ENCODE assay signal across 8 mouse cellular contexts in the genomic region with DNA sequence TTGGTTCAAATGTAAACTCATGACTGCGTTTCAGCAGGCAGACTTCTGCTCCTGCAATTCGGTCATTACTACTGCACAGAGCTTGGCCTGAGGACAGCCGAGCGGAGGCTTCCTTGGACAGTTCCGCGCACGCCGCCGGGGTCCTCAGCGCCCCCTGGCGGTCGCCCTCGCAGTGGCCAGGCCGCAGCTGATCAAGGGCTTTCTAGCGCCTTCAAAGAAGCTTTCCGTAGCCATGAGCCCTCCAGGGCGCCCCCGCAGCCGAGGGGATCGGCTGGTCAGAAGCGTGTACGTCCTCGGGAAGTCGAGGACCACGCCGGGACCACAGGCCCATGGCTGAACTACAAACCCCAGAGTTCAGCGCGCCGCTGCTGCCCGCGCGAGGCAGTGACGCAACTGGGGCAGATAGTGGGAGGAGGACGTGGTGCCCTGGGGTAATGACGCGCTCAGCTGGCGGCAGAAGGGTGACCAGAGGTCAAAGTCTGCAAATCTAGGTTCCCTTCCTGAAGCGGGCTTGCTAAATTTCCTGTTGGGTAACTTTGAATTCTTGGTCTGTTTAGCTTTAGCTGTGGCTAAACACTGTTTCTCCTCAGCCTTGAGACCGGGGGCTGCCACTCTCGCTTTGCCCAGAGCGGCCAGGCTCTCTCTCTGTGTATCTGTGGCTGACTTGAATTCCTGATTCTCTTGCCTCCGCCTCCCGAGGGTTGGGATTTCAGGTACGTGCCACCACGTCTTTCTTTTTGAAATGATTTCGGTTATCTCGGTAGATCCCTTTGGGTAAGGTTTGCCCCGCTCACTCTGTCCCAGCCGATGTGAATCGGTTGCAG. TPM values are rescaled to one million over a fixed set of nuclear protein-coding genes. Genes with fewer than 3 reads are reported as not detected.
DNase-seq lines count a peak whose midpoint lies in the region; ATAC-seq and TF ChIP-seq lines count a peak whose summit lies in the region.

No protein-coding gene starts in this region.

- H3K27ac ChIP-seq in lung, embryonic 15.5 days: peak overlapping the region; percentile 91
- peak overlapping the region; percentile 92 for H3K27ac ChIP-seq in olfactory bulb, adult 2 months (ENCODE audit: insufficient read depth, low read depth, low read length)

- peak overlapping the region; percentile 64 for H3K9ac ChIP-seq in lung, embryonic 15.5 days

- peaks cover 24% of the 10 kb centered on the region for H3K4me1 ChIP-seq in lung, embryonic 15.5 days
- H3K4me1 ChIP-seq in olfactory bulb, adult 2 months (ENCODE audit: control insufficient read depth, insufficient read depth, low read length): peaks cover 19% of the 10 kb centered on the region

- WGBS in lung, embryonic 15.5 days: under 1% methylated on average over 50 of the region's 50 CpGs
- WGBS in olfactory bulb, adult 2 months: under 1% methylated on average over 50 of the region's 50 CpGs

- H3K4me2 ChIP-seq in lung, embryonic 15.5 days: peak overlapping the region; percentile 65

- DNase-seq in MN1 (ENCODE audit: low spot score): peak; percentile 94
- peak; percentile 96 for DNase-seq in cerebellum, adult 8-10 months
- peak; percentile 94 for DNase-seq in forelimb bud, embryonic 11.5 days (ENCODE audit: low read depth, low spot score)
- DNase-seq in layer of hippocampus, adult 9-10 months (ENCODE audit: low spot score): peak; percentile 93
- peak; percentile 83 to 87 for DNase-seq in thymus, adult 18-20 months

- H3K9me3 ChIP-seq in lung, embryonic 15.5 days: no peaks in the 10 kb centered on the region

- TF ChIP-seq CTCF in olfactory bulb, adult 2 months (IDR thresholded peaks at IDR 0.05; ENCODE audit: insufficient read depth, low read depth, low read length): peak; percentile 100

- TF ChIP-seq POLR2A in olfactory bulb, adult 2 months (IDR thresholded peaks at IDR 0.05; ENCODE audit: insufficient read depth, low read depth, low read length): peak; percentile 81

- H3K4me3 ChIP-seq in lung, embryonic 15.5 days: peak overlapping the region; percentile 63
- peak overlapping the region; percentile 69 for H3K4me3 ChIP-seq in olfactory bulb, adult 2 months (ENCODE audit: insufficient read depth, low read depth, low read length)

- no peaks in the 10 kb centered on the region for H3K27me3 ChIP-seq in lung, embryonic 15.5 days

- ATAC-seq in hematopoietic stem cell, adult 5-6 weeks (replicated peaks in 1 of 2; ENCODE audit: insufficient read depth in 1 of 2, low FRiP score in 2 of 2, low TSS enrichment in 1 of 2, low read depth in 1 of 2, poor library complexity in 2 of 2, severe bottlenecking in 2 of 2): peak; percentile 96 to 97
- ATAC-seq in lung, embryonic 15.5 days (ENCODE audit: borderline replicate concordance, extremely low read depth, low FRiP score, low TSS enrichment): peak; percentile 97

- H3K36me3 ChIP-seq in lung, embryonic 15.5 days: no peaks in the 10 kb centered on the region

RNA-seq across cellular contexts. Expression of a gene that starts 3.3 kb away (rescaled TPM):
- 5.0 and 8.6 TPM in 2 replicates for total RNA-seq in hematopoietic stem cell, adult 5-6 weeks (2017)
- 22.6 and 27.0 TPM in 2 replicates for polyA plus RNA-seq in lung, embryonic 15.5 days (2015; fragmentation: Nextera tagmentation; extraction: Ambion mirVana)
- polyA plus RNA-seq in olfactory bulb, adult 2 months (2012; ENCODE audit: insufficient read depth, insufficient read length, low replicate concordance, missing spikeins): not detected in 2 replicates

RNA-seq across cellular contexts. Expression of a gene that starts 23.1 kb away (rescaled TPM):
- total RNA-seq in hematopoietic stem cell, adult 5-6 weeks (2017): 1.8 and 4.7 TPM in 2 replicates
- polyA plus RNA-seq in lung, embryonic 15.5 days (2015; fragmentation: Nextera tagmentation; extraction: Ambion mirVana): 5.0 and 5.8 TPM in 2 replicates
- polyA plus RNA-seq in olfactory bulb, adult 2 months (2012; ENCODE audit: insufficient read depth, insufficient read length, low replicate concordance, missing spikeins): not detected in 2 replicates

RNA-seq across cellular contexts. Expression of a gene that starts 23.4 kb away (rescaled TPM):
- total RNA-seq in hematopoietic stem cell, adult 5-6 weeks (2017): 14.8 and 23.1 TPM in 2 replicates
- 56.1 and 58.4 TPM in 2 replicates for polyA plus RNA-seq in lung, embryonic 15.5 days (2015; fragmentation: Nextera tagmentation; extraction: Ambion mirVana)
- polyA plus RNA-seq in olfactory bulb, adult 2 months (2012; ENCODE audit: insufficient read depth, insufficient read length, low replicate concordance, missing spikeins): not detected in 2 replicates

RNA-seq across cellular contexts. Expression of a gene that starts 23.7 kb away (rescaled TPM):
- total RNA-seq in hematopoietic stem cell, adult 5-6 weeks (2017): 15.9 and 17.3 TPM in 2 replicates
- 18.5 and 19.7 TPM in 2 replicates for polyA plus RNA-seq in lung, embryonic 15.5 days (2015; fragmentation: Nextera tagmentation; extraction: Ambion mirVana)
- polyA plus RNA-seq in olfactory bulb, adult 2 months (2012; ENCODE audit: insufficient read depth, insufficient read length, low replicate concordance, missing spikeins): not detected in 2 replicates

RNA-seq across cellular contexts. Expression of a gene that starts 30.3 kb away (rescaled TPM):
- total RNA-seq in hematopoietic stem cell, adult 5-6 weeks (2017): 15.4 and 17.4 TPM in 2 replicates
- polyA plus RNA-seq in lung, embryonic 15.5 days (2015; fragmentation: Nextera tagmentation; extraction: Ambion mirVana): 12.6 and 14.1 TPM in 2 replicates
- not detected in 2 replicates for polyA plus RNA-seq in olfactory bulb, adult 2 months (2012; ENCODE audit: insufficient read depth, insufficient read length, low replicate concordance, missing spikeins)

Comparison
In these comparisons a context has a peak if more than half of its experiments do, and no peak if none do; other contexts are left out.
1. Peak in every context shown above with its lines: DNase-seq, ATAC-seq, H3K4me3 ChIP-seq and H3K27ac ChIP-seq.
2. RNA of a gene that starts 3.3 kb away (polyA plus RNA-seq): 22.6 to 27.0 TPM in lung, embryonic 15.5 days; not detected in olfactory bulb, adult 2 months; every median in the first group is over 10 times any median in the second.